Comparison of ENCODE assay signal across 8 mouse cellular contexts in genomic region chr13:58215592-58216341, GRCm38 (mm10). TPM values are rescaled to one million over a fixed set of nuclear protein-coding genes. Genes with fewer than 3 reads are reported as not detected.
DNase-seq lines count a peak whose midpoint lies in the region; ATAC-seq and TF ChIP-seq lines count a peak whose summit lies in the region.

Gene Ubqln1, minus strand, starts transcription at chr13:58215653.

- peak within 1 kb of the TSS; percentile 84 for H3K4me2 ChIP-seq in heart, embryonic 12.5 days
- H3K4me2 ChIP-seq in kidney, postnatal 0 days (ENCODE audit: low read length), result peak within 1 kb of the TSS; percentile 88
- peak within 1 kb of the TSS; percentile 85 for H3K4me2 ChIP-seq in liver, embryonic 11.5 days
- peak within 1 kb of the TSS; percentile 88 for H3K4me2 ChIP-seq in stomach, embryonic 14.5 days (replicated peaks; ENCODE audit: low read depth, low read length)

- WGBS in heart, embryonic 12.5 days, result 3% methylated on average over 62 of the region's 62 CpGs
- under 1% methylated on average over 59 of the region's 62 CpGs for WGBS in kidney, postnatal 0 days
- WGBS in liver, embryonic 11.5 days, result 2% methylated on average over 62 of the region's 62 CpGs
- WGBS in stomach, embryonic 14.5 days, result 2% methylated on average over 62 of the region's 62 CpGs

- peak; percentile 91 for DNase-seq in CD4-positive helper T cell, adult 2 months (ENCODE audit: low read depth, low spot score)
- peak; percentile 75 for DNase-seq in brain, embryonic 18.5 days (ENCODE audit: low read depth, low spot score)
- peak; percentile 89 for DNase-seq in kidney, postnatal 0 days (ENCODE audit: low spot score)
- DNase-seq in liver, embryonic 11.5 days (ENCODE audit: low spot score), result peak; percentile 90
- peak; percentile 92 for DNase-seq in naive thymus-derived CD4-positive, alpha-beta T cell, adult 2 months (ENCODE audit: low read depth)

- 0 out of 2 replicates have a peak, but pooled peaks cover 3% of the 10 kb centered on the region for H3K27me3 ChIP-seq in heart, embryonic 12.5 days (replicated peaks)
- H3K27me3 ChIP-seq in kidney, postnatal 0 days (ENCODE audit: insufficient read depth, low read length), result no peaks in the 10 kb centered on the region
- no peaks in the 10 kb centered on the region for H3K27me3 ChIP-seq in liver, embryonic 11.5 days (replicated peaks; ENCODE audit: control insufficient read depth, insufficient read depth, low read length)
- no peaks in the 10 kb centered on the region for H3K27me3 ChIP-seq in stomach, embryonic 14.5 days (ENCODE audit: control insufficient read depth, insufficient read depth, low read length)

- H3K27ac ChIP-seq in heart, embryonic 12.5 days (ENCODE audit: poor library complexity, severe bottlenecking), result peak within 1 kb of the TSS; percentile 70
- peak within 1 kb of the TSS; percentile 90 for H3K27ac ChIP-seq in kidney, postnatal 0 days
- H3K27ac ChIP-seq in liver, embryonic 11.5 days (ENCODE audit: low read depth, low read length), result peak within 1 kb of the TSS; percentile 89
- H3K27ac ChIP-seq in stomach, embryonic 14.5 days (ENCODE audit: low read length), result peak within 1 kb of the TSS; percentile 85

- H3K4me3 ChIP-seq in heart, embryonic 12.5 days, result peak within 1 kb of the TSS; percentile 73
- peak within 1 kb of the TSS; percentile 100 for H3K4me3 ChIP-seq in kidney, postnatal 0 days (replicated peaks; ENCODE audit: low read depth, low read length)
- H3K4me3 ChIP-seq in liver, embryonic 11.5 days (ENCODE audit: low read depth, low read length), result peak within 1 kb of the TSS; percentile 99
- H3K4me3 ChIP-seq in stomach, embryonic 14.5 days (ENCODE audit: low read depth, low read length), result peak within 1 kb of the TSS; percentile 96

- H3K36me3 ChIP-seq in heart, embryonic 12.5 days, result no peaks in the 10 kb centered on the region
- no peaks in the 10 kb centered on the region for H3K36me3 ChIP-seq in kidney, postnatal 0 days (ENCODE audit: insufficient read depth, low read length)
- H3K36me3 ChIP-seq in liver, embryonic 11.5 days (ENCODE audit: control insufficient read depth, insufficient read depth, low read length), result no peaks in the 10 kb centered on the region
- H3K36me3 ChIP-seq in stomach, embryonic 14.5 days (ENCODE audit: control insufficient read depth, insufficient read depth, low read length), result no peaks in the 10 kb centered on the region; the same call in 1 of the 2 replicates

- peak; percentile 51 for TF ChIP-seq CTCF in kidney, postnatal 0 days (IDR thresholded peaks at IDR 0.05; ENCODE audit: low read depth)

- no peaks in the 10 kb centered on the region for H3K9me3 ChIP-seq in heart, embryonic 12.5 days (replicated peaks)
- no peaks in the 10 kb centered on the region for H3K9me3 ChIP-seq in kidney, postnatal 0 days (replicated peaks; ENCODE audit: low read length)
- H3K9me3 ChIP-seq in liver, embryonic 11.5 days (ENCODE audit: control insufficient read depth, low read length), result no peaks in the 10 kb centered on the region
- no peaks in the 10 kb centered on the region for H3K9me3 ChIP-seq in stomach, embryonic 14.5 days (ENCODE audit: control insufficient read depth, low read depth, low read length)

- H3K4me1 ChIP-seq in heart, embryonic 12.5 days (replicated peaks), result peaks cover 26% of the 10 kb centered on the region
- H3K4me1 ChIP-seq in kidney, postnatal 0 days (replicated peaks; ENCODE audit: insufficient read depth, low read length), result peaks cover 21% of the 10 kb centered on the region
- peaks cover 20% of the 10 kb centered on the region for H3K4me1 ChIP-seq in liver, embryonic 11.5 days (replicated peaks; ENCODE audit: control insufficient read depth, insufficient read depth, low read length)
- peaks cover 18% of the 10 kb centered on the region; the same call in 1 of the 2 replicates for H3K4me1 ChIP-seq in stomach, embryonic 14.5 days (ENCODE audit: control insufficient read depth, insufficient read depth, low read length)

- ATAC-seq in erythroid progenitor cell, adult 5-6 weeks (replicated peaks; ENCODE audit: low FRiP score, poor library complexity, severe bottlenecking), result peak; percentile 93
- peak; percentile 95 for ATAC-seq in heart, embryonic 12.5 days (ENCODE audit: insufficient number of reproducible peaks, low FRiP score)
- ATAC-seq in kidney, postnatal 0 days (replicated peaks; ENCODE audit: low FRiP score, low read depth), result peak; percentile 90
- peak; percentile 89 for ATAC-seq in liver, embryonic 11.5 days (replicated peaks; ENCODE audit: low FRiP score)
- ATAC-seq in stomach, embryonic 14.5 days (ENCODE audit: insufficient number of reproducible peaks, insufficient read depth, low FRiP score, low read depth), result peak; percentile 91

- peak within 1 kb of the TSS; percentile 93 for H3K9ac ChIP-seq in heart, embryonic 12.5 days
- H3K9ac ChIP-seq in kidney, postnatal 0 days (ENCODE audit: low read depth, low read length), result peak within 1 kb of the TSS; percentile 97
- H3K9ac ChIP-seq in liver, embryonic 11.5 days (ENCODE audit: low read depth, low read length), result peak within 1 kb of the TSS; percentile 98
- H3K9ac ChIP-seq in stomach, embryonic 14.5 days (replicated peaks; ENCODE audit: low read depth, low read length), result peak within 1 kb of the TSS; percentile 96

RNA-seq across cellular contexts. Expression of gene Ubqln1, which starts in this region (rescaled TPM):
- total RNA-seq in erythroid progenitor cell, adult 5-6 weeks (2015; ENCODE audit: low replicate concordance), result 35.0 and 39.4 TPM in 2 replicates
- total RNA-seq in erythroid progenitor cell, adult 5-6 weeks (2017; ENCODE audit: low replicate concordance), result 19.4 and 32.5 TPM in 2 replicates
- 104 and 108 TPM in 2 replicates for polyA plus RNA-seq in heart, embryonic 12.5 days (2016; fragmentation: Nextera tagmentation; extraction: Ambion mirVana)
- polyA plus RNA-seq in kidney, postnatal 0 days (2015; fragmentation: Nextera tagmentation; extraction: Ambion mirVana), result 80.6 and 82.1 TPM in 2 replicates
- polyA plus RNA-seq in liver, embryonic 11.5 days (2014; fragmentation: Nextera tagmentation; extraction: Ambion mirVana), result 95.5 and 103 TPM in 2 replicates
- 76.2 and 78.4 TPM in 2 replicates for polyA plus RNA-seq in stomach, embryonic 14.5 days (2014; fragmentation: Nextera tagmentation; extraction: Ambion mirVana)

Comparison
In these comparisons a context has a peak if more than half of its experiments do, and no peak if none do; other contexts are left out.
1. Peak in every context shown above with its lines: DNase-seq, ATAC-seq, H3K4me3 ChIP-seq and H3K27ac ChIP-seq.